Comparison of ENCODE assay signal across 21 mouse cellular contexts in the genomic region with DNA sequence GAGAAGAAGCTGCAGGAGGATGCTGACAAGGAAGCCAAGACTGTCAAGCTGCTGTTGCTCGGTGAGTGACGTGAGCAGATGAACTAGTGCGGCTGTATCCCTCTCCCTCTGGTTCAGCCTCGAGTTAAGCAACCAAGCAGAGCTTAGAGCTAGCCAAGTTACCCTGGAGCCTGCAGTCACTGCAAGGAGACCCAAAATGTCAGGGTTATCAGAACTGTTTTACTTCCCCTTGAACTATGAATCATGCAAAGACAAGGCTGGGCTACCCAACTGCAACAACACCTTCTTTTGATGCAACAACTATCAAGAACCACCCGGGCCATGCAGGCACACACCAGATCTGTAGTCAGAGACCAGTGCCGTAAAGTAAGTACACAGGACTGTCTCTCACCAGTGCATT. TPM values are rescaled to one million over a fixed set of nuclear protein-coding genes. Genes with fewer than 3 reads are reported as not detected.
DNase-seq lines count a peak whose midpoint lies in the region; ATAC-seq lines count a peak whose summit lies in the region.
"Had no signal": no experiment of that assay in that cellular context is flagged by ENCODE, and none has a peak within 500 bp of the region (broad histone marks: within the 10 kb centered on the region; RNA-seq: fewer than 3 reads in every experiment).

No protein-coding gene starts in this region.

- H3K27ac ChIP-seq in liver, embryonic 11.5 days (ENCODE audit: low read depth, low read length), result no peak overlapping the region
- H3K27ac ChIP-seq in liver, embryonic 15.5 days (replicated peaks), result peak overlapping the region; percentile 24; the same call in 1 of the 2 replicates
- H3K27ac ChIP-seq: hindbrain, embryonic 12.5 days; neural tube, embryonic 13.5 days had no signal

- H3K4me3 ChIP-seq in liver, embryonic 11.5 days (ENCODE audit: low read depth, low read length), result no peak overlapping the region
- no peak overlapping the region for H3K4me3 ChIP-seq in liver, embryonic 15.5 days (replicated peaks)
- H3K4me3 ChIP-seq: heart, embryonic 12.5 days; hindbrain, embryonic 12.5 days; neural tube, embryonic 13.5 days had no signal

- no peak overlapping the region for H3K4me2 ChIP-seq in liver, embryonic 11.5 days
- no peak overlapping the region for H3K4me2 ChIP-seq in liver, embryonic 15.5 days
- H3K4me2 ChIP-seq: heart, embryonic 12.5 days; hindbrain, embryonic 12.5 days; midbrain, embryonic 11.5 days; neural tube, embryonic 13.5 days had no signal

- no peaks in the 10 kb centered on the region for H3K36me3 ChIP-seq in liver, embryonic 11.5 days (ENCODE audit: control insufficient read depth, insufficient read depth, low read length)
- no peaks in the 10 kb centered on the region for H3K36me3 ChIP-seq in liver, embryonic 15.5 days (replicated peaks)
- H3K36me3 ChIP-seq: heart, embryonic 12.5 days; hindbrain, embryonic 12.5 days; neural tube, embryonic 13.5 days had no signal

- no peak overlapping the region for H3K9ac ChIP-seq in liver, embryonic 11.5 days (ENCODE audit: low read depth, low read length)
- no peak overlapping the region for H3K9ac ChIP-seq in liver, embryonic 15.5 days
- H3K9ac ChIP-seq: heart, embryonic 12.5 days; hindbrain, embryonic 12.5 days; neural tube, embryonic 13.5 days had no signal

- peak; percentile 2 for DNase-seq in liver
- no peak for DNase-seq in liver, embryonic 11.5 days (ENCODE audit: low spot score)
- peak; percentile 58 for DNase-seq in adrenal gland, postnatal 25 days
- DNase-seq in cerebellum, postnatal 25 days, result no peak
- no peak for DNase-seq in lung, postnatal 25 days (ENCODE audit: low spot score)
- DNase-seq: cerebellum, adult 11 months; cerebellum, postnatal 14 days; embryo, embryonic 11 days; heart, postnatal 14 days; kidney, adult 2 months; kidney, postnatal 25 days; lung, postnatal 14 days; spleen, adult 18-20 months had no signal

- H3K4me1 ChIP-seq in liver, embryonic 11.5 days (replicated peaks; ENCODE audit: control insufficient read depth, insufficient read depth, low read length), result peaks cover 51% of the 10 kb centered on the region
- peaks cover 76% of the 10 kb centered on the region for H3K4me1 ChIP-seq in liver, embryonic 15.5 days (replicated peaks)

- no peaks in the 10 kb centered on the region for H3K27me3 ChIP-seq in liver, embryonic 11.5 days (replicated peaks; ENCODE audit: control insufficient read depth, insufficient read depth, low read length)
- H3K27me3 ChIP-seq in liver, embryonic 15.5 days, result no peaks in the 10 kb centered on the region
- H3K27me3 ChIP-seq: heart, embryonic 12.5 days; hindbrain, embryonic 12.5 days; neural tube, embryonic 13.5 days had no signal

- no peak for ATAC-seq in liver, embryonic 11.5 days (replicated peaks; ENCODE audit: low FRiP score)
- ATAC-seq in liver, embryonic 15.5 days (ENCODE audit: insufficient read depth), result no peak
- ATAC-seq in frontal cortex, adult (ENCODE audit: low TSS enrichment), result no peak
- ATAC-seq: forebrain, embryonic 16.5 days had no signal

- WGBS in liver, embryonic 11.5 days, result 60% methylated on average over 6 of the region's 6 CpGs
- WGBS in liver, embryonic 15.5 days (ENCODE audit: insufficient replicate concordance), result 50% methylated on average over 6 of the region's 6 CpGs

- no peaks in the 10 kb centered on the region for H3K9me3 ChIP-seq in liver, embryonic 11.5 days (ENCODE audit: control insufficient read depth, low read length)
- H3K9me3 ChIP-seq in liver, embryonic 15.5 days (replicated peaks), result no peaks in the 10 kb centered on the region
- H3K9me3 ChIP-seq: heart, embryonic 12.5 days; hindbrain, embryonic 12.5 days; neural tube, embryonic 13.5 days had no signal

RNA-seq across cellular contexts. Expression of a gene that starts 0.7 kb away (rescaled TPM):
- 4.2 and 5.4 TPM in 2 replicates for polyA plus RNA-seq in liver, embryonic 11.5 days (2014; fragmentation: Nextera tagmentation; extraction: Ambion mirVana)
- 13.2 and 13.4 TPM in 2 replicates for total RNA-seq in adrenal gland, postnatal 25 days (2021)
- polyA plus RNA-seq in liver, embryonic 15.5 days (2015; fragmentation: Nextera tagmentation; extraction: Ambion mirVana), result 2.7 and 3.8 TPM in 2 replicates
- total RNA-seq: left cerebral cortex, postnatal 25 days had no signal

RNA-seq across cellular contexts. Expression of a gene that starts 6.9 kb away (rescaled TPM):
- polyA plus RNA-seq in liver, embryonic 11.5 days (2014; fragmentation: Nextera tagmentation; extraction: Ambion mirVana), result 119 and 123 TPM in 2 replicates
- 178 and 283 TPM in 2 replicates for total RNA-seq in adrenal gland, postnatal 25 days (2021)
- 63.7 and 76.6 TPM in 2 replicates for polyA plus RNA-seq in liver, embryonic 15.5 days (2015; fragmentation: Nextera tagmentation; extraction: Ambion mirVana)

RNA-seq across cellular contexts. Expression of a gene that starts 48.6 kb away (rescaled TPM):
- polyA plus RNA-seq in liver, embryonic 11.5 days (2014; fragmentation: Nextera tagmentation; extraction: Ambion mirVana), result 21.2 and 22.8 TPM in 2 replicates
- 13.2 and 17.1 TPM in 2 replicates for total RNA-seq in adrenal gland, postnatal 25 days (2021)
- 18.5 and 19.1 TPM in 2 replicates for polyA plus RNA-seq in liver, embryonic 15.5 days (2015; fragmentation: Nextera tagmentation; extraction: Ambion mirVana)

RNA-seq across cellular contexts. Expression of a gene that starts 52.6 kb away (rescaled TPM):
- 146 and 170 TPM in 2 replicates for polyA plus RNA-seq in liver, embryonic 11.5 days (2014; fragmentation: Nextera tagmentation; extraction: Ambion mirVana)
- total RNA-seq in adrenal gland, postnatal 25 days (2021), result 136 and 143 TPM in 2 replicates
- 63.4 and 66.5 TPM in 2 replicates for polyA plus RNA-seq in liver, embryonic 15.5 days (2015; fragmentation: Nextera tagmentation; extraction: Ambion mirVana)

Comparison
In these comparisons a context has a peak if more than half of its experiments do, and no peak if none do; other contexts are left out.
1. DNase-seq: peak in liver (single experiment) and adrenal gland, postnatal 25 days (single experiment); none in liver, embryonic 11.5 days (single experiment), cerebellum, postnatal 25 days (0 of 2) and lung, postnatal 25 days (single experiment).